Mouse (Mus musculus) brain, embryonic 14.5 days (tissue): ENCODE data around the gene 9130008F23Rik. TPM values are rescaled to one million over a fixed set of nuclear protein-coding genes. Genes with fewer than 3 reads are reported as not detected.

ENCODE experiments used
- DNase-seq: peaks from one replicate; pipeline ENCODE4 v3.0.0-alpha.2; 2011; ENCODE audit warnings: low read depth
- CTCF ChIP-seq: fragments of 200-500 bp; IDR thresholded peaks from 2 replicates; pipeline ENCODE4 v1.5.1; 2012; ENCODE audit warnings: inconsistent platforms, mild to moderate bottlenecking, moderate library complexity, borderline replicate concordance; ENCODE audit not compliant: insufficient read depth, insufficient read length; ENCODE audit errors: extremely low read depth
- POLR2A ChIP-seq: fragments of 200-500 bp; IDR thresholded peaks from 2 replicates; pipeline ENCODE4 v1.6.1; 2012; ENCODE audit warnings: mild to moderate bottlenecking, inconsistent platforms, borderline replicate concordance; ENCODE audit not compliant: poor library complexity, insufficient read depth, insufficient read length, severe bottlenecking; ENCODE audit errors: extremely low read depth
- polyA plus RNA-seq: library from polyadenylated mRNA; depleted of rRNA; stranded (reverse); fragments of >200 nt; gene quantifications from 2 replicates; pipeline ENCODE4 v1.2.3, GENCODE M21; 2012; rRNA removed

The 9130008F23Rik gene
- polyA plus RNA-seq, 1 experiment, result 0.56 TPM

DNA sequence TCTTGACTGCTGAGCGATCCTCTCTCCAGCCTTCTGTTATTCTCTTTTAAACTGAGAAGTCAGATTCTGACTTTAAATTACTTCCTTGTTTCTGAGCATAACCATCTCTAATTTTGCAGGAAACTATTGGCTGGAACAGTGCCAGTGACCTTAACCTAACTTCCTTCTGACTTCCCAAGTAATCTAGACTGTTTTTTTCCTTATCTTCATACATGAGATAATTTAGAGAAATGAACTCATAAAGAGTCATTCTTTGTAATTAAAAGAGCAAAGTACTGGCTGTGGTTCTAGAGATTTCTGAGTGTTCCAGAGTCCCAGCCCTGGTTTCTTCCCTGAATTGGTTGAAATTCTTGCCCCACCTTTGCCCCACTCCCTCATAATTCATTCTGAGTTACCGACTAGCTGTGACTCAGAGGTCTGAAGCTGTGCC, 6.8 kb downstream of the 9130008F23Rik start:
- no peak for DNase-seq
- TF ChIP-seq CTCF (no peak), POLR2A (no peak)

DNA sequence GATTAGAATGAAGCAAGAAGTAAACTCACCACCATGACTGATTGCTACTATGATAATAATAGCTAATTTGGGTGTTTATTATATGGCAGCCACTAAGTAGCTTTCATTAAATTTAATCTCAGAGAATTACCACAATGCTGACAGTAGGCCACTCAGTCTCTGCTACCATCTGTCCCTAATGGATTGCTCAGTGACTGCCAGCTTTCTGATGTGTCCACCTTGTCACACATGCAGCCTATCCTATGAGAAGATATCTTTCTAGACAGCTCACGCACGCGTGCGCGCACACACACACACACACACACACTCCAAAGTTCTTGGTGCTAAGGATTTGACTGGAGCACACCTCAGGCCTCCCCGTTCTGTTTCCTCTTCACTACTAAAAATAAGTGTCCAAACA, 7.7 kb downstream of the 9130008F23Rik start:
- DNase-seq, result no peak
- TF ChIP-seq CTCF, result no peak
- no peak for TF ChIP-seq POLR2A

DNA sequence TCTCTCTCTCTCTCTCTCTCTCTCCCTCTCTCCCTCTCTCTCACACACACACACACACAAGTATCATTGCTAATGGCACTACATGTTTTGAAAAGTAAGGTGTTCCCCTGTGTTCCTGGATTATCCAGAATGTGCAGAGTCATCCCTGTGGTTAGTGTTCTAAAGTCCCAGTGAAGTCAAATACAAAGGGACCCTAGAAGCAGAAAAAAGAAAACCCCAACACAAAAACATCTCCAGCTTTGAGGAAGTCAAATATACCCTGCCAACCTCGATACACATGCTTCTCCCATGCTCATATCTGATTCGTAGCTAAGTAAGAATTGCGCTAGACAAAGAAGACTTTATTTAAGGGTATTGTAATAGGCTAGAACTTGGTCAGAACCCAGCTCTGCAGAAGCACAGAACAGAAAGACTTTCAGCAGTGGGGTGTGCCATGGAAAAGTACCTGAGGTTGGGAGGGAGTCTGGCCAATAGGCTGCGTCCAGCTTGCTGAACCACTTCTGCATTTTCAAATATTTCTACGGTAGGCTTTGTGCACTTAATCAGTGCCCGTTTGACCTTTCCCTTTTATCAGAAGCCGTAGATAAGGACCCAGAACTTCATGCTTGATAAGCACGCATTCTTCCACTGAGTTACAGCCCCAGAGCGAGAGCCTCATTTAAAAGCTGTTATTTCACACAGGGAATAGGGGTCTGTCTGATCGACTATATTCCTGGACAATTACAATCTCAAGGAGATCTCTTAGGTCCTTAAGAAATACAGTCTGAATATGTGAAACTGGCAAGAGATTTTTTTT, 11.2 kb downstream of the 9130008F23Rik start:
- no peak for DNase-seq
- TF ChIP-seq CTCF (no peak), POLR2A (no peak)

DNA sequence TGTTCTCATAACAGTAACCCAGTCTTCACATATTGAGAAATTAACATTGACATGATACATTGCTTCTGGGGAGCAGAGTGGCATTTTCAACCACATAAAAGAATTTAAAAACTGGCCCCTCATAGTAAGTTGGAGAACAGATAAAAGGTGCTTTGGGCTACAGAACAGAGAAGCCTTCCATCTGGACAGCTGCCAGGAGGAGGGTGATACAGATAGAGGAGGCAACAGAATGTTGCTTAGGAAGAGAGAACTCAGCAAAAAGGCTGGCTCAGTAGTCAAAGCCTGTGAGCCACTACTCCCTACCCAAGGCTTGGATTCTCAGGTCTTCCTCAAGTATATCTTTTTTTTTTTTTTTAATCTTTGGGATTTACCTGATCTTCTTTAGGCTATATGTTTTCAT, 25.3 kb downstream of the 9130008F23Rik start:
- no peak for DNase-seq
- TF ChIP-seq CTCF (no peak), POLR2A (no peak)

DNA sequence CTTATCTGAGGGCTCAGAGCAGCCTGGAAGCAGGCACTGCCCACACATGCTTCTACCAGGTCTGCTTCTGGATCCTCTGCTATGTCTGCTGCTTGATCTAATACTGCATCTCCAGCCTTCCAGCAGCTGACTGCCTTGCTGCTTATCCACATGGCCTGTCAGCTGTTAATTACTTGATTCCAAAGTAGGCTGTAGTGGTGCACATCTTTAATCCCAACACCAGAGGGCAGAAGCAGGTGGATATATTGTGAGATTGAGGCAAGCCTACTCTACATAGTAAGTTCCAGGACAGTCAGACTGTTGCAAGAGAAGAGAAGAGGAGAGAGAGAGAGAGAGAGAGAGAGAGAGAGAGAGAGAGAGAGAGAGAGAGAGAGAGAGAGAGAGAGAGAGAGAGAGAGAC, 43.1 kb downstream of the 9130008F23Rik start:
- peak; percentile 55 for DNase-seq
- TF ChIP-seq CTCF, result peak; percentile 26; the same call in 1 of the 2 replicates
- TF ChIP-seq POLR2A, result no peak

DNA sequence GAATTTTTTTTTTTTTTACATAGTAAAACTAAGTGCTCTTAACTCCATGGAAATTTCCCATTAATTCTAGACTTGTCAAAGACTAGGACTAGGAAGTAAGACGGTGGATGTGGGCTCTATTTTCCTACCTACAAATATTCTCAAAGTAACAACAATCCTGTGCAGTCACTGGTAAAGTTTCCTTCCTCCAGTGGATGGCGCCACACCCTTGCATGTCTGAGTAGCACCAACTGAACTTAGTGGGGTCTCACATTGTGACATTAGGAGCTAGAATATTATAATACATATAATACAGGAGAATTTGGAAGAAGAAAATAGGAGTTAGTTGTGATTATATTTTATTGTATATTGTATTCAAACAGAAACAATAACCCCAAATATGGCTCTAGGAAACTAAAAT, 48.5 kb downstream of the 9130008F23Rik start:
- no peak for TF ChIP-seq CTCF
- no peak for TF ChIP-seq POLR2A
- no peak for DNase-seq

Other genes starting within 250 kb of the 9130008F23Rik start
- gene Esp3, start 248.5 kb downstream of the 9130008F23Rik start, polyA plus RNA-seq, result not detected in 2 replicates
- gene Esp1, start 153.4 kb downstream of the 9130008F23Rik start, polyA plus RNA-seq, result not detected in 2 replicates
- gene Crisp2, start 73.6 kb downstream of the 9130008F23Rik start, polyA plus RNA-seq, result not detected in 2 replicates
- 0.10 and 0.14 TPM in 2 replicates for gene Rhag, start 69.4 kb downstream of the 9130008F23Rik start, polyA plus RNA-seq
- gene Glyatl3, start 33.8 kb upstream of the 9130008F23Rik start, polyA plus RNA-seq, result not detected in 2 replicates
- gene Mut, start 54.1 kb upstream of the 9130008F23Rik start, polyA plus RNA-seq, result 12.2 and 12.4 TPM in 2 replicates
- 8.4 and 12.7 TPM in 2 replicates for gene Cenpq, start 54.5 kb upstream of the 9130008F23Rik start, polyA plus RNA-seq